Mouse (Mus musculus): ENCODE measurements at regions not wholly inside any gene's neighbourhood (a gene's known extent, or its start where the extent isn't known, plus 50 kb on each side); places are given as distances from the start of the nearest gene placed in this dataset.

- no peaks in the 10 kb centered on the region for H3K9me3 ChIP-seq (replicated peaks; ENCODE audit: insufficient read depth, low read length)
- no peak overlapping the region for H3K27ac ChIP-seq (ENCODE audit: control insufficient read depth, low read depth, low read length)
- no peak overlapping the region for H3K9ac ChIP-seq (ENCODE audit: control insufficient read depth, low read depth, low read length, poor library complexity, severe bottlenecking)
- no peak overlapping the region for H3K4me3 ChIP-seq (ENCODE audit: control insufficient read depth in 1 of 2, insufficient read depth in 1 of 2, low read depth in 2 of 2, low read length in 2 of 2)
- TF ChIP-seq JUND (IDR thresholded peaks at IDR 0.05; ENCODE audit: low read depth, low read length) (no peak), MYC (IDR thresholded peaks at IDR 0.05; ENCODE audit: low read depth, low read length) (no peak), ZKSCAN1 (IDR thresholded peaks at IDR 0.05; ENCODE audit: low read depth, low read length) (no peak), TBP (IDR thresholded peaks at IDR 0.05; ENCODE audit: low read depth, low read length) (no peak)
- H3K27me3 ChIP-seq (ENCODE audit: control insufficient read depth in 1 of 2, insufficient read depth in 2 of 2, low read length in 2 of 2) = no peaks in the 10 kb centered on the region
- H3K36me3 ChIP-seq (ENCODE audit: control insufficient read depth in 1 of 2, insufficient read depth in 2 of 2, low read length in 2 of 2) = no peaks in the 10 kb centered on the region
- no peaks in the 10 kb centered on the region for H3K79me2 ChIP-seq (ENCODE audit: control insufficient read depth, insufficient read depth, low read length, poor library complexity)
- H3K4me1 ChIP-seq (ENCODE audit: control insufficient read depth in 1 of 2, insufficient read depth in 2 of 2, low read length in 2 of 2) = no peaks in the 10 kb centered on the region
- DNase-seq (ENCODE audit: low read depth, low spot score) = no peak
Observed at GRCm38 (mm10) chr15:44083680-44084079, 3949.5 kb downstream of the 9330182O14Rik start.

DNA sequence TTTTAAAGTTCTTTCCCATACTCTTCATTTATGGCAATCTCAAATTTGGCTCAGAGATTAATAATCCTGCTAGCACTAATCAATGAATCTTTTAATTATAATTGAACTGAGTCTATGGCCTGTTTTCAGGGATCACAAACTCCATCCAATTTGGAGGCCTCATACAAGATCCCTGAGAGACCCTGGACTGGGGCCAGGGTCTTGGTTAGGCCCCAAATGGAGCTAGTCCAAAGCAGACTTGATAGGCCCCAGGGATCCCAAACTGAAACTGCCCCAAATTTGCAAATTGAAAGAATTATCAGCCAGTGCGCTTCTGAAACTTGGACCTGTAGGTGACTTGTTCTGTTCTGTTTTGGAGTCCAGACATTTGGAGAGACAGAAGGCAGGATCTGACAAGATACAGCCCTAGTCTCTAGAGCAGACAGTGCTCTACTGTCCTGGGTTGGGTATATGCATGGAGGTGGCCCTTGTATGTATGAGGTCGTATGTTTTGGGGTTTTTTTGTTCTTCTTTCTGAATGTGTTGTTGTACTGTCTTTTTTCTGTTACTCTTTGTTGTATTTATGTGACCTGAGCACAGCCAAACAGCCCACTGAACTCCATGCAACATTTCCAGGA lies 3978.3 kb downstream of the 9330182O14Rik start:
- DNase-seq (ENCODE audit: low read depth, low spot score) = no peak
- Histone ChIP-seq H3K79me2 (ENCODE audit: control insufficient read depth, insufficient read depth, low read length, poor library complexity) (no peaks in the 10 kb centered on the region), H3K27ac (ENCODE audit: control insufficient read depth, low read depth, low read length) (no peak overlapping the region), H3K4me3 (ENCODE audit: control insufficient read depth in 1 of 2, insufficient read depth in 1 of 2, low read depth in 2 of 2, low read length in 2 of 2) (no peak overlapping the region), H3K36me3 (ENCODE audit: control insufficient read depth in 1 of 2, insufficient read depth in 2 of 2, low read length in 2 of 2) (no peaks in the 10 kb centered on the region), H3K4me1 (ENCODE audit: control insufficient read depth in 1 of 2, insufficient read depth in 2 of 2, low read length in 2 of 2) (no peaks in the 10 kb centered on the region), H3K9me3 (replicated peaks; ENCODE audit: insufficient read depth, low read length) (no peaks in the 10 kb centered on the region), H3K27me3 (ENCODE audit: control insufficient read depth in 1 of 2, insufficient read depth in 2 of 2, low read length in 2 of 2) (no peaks in the 10 kb centered on the region; a peak in 1 of 4 replicates), H3K9ac (ENCODE audit: control insufficient read depth, low read depth, low read length, poor library complexity, severe bottlenecking) (no peak overlapping the region)
- TF ChIP-seq MEF2A (IDR thresholded peaks at IDR 0.05; ENCODE audit: extremely low read depth, insufficient replicate concordance, low read depth, low read length, poor library complexity, severe bottlenecking) (no peak), KAT2A (conservative IDR thresholded peaks at IDR 0.05; ENCODE audit: low read depth, low read length) (no peak), POLR2AphosphoS5 (IDR thresholded peaks at IDR 0.05; ENCODE audit: borderline replicate concordance, low read depth, low read length) (no peak)

- DNase-seq (ENCODE audit: low read depth, low spot score) = no peak
- no peaks in the 10 kb centered on the region for H3K9me3 ChIP-seq (replicated peaks; ENCODE audit: insufficient read depth, low read length)
- H3K4me3 ChIP-seq (ENCODE audit: control insufficient read depth in 1 of 2, insufficient read depth in 1 of 2, low read depth in 2 of 2, low read length in 2 of 2) = no peak overlapping the region
- no peak overlapping the region for H3K9ac ChIP-seq (ENCODE audit: control insufficient read depth, low read depth, low read length, poor library complexity, severe bottlenecking)
- H3K36me3 ChIP-seq (ENCODE audit: control insufficient read depth in 1 of 2, insufficient read depth in 2 of 2, low read length in 2 of 2) = no peaks in the 10 kb centered on the region
- H3K79me2 ChIP-seq (ENCODE audit: control insufficient read depth, insufficient read depth, low read length, poor library complexity) = no peaks in the 10 kb centered on the region
- TF ChIP-seq HCFC1 (IDR thresholded peaks at IDR 0.05; ENCODE audit: low read depth, low read length) = no peak
- no peaks in the 10 kb centered on the region for H3K27me3 ChIP-seq (ENCODE audit: control insufficient read depth in 1 of 2, insufficient read depth in 2 of 2, low read length in 2 of 2)
- H3K27ac ChIP-seq (ENCODE audit: control insufficient read depth, low read depth, low read length) = no peak overlapping the region
- H3K4me1 ChIP-seq (ENCODE audit: control insufficient read depth in 1 of 2, insufficient read depth in 2 of 2, low read length in 2 of 2) = no peaks in the 10 kb centered on the region
Observed at GRCm38 (mm10) chr15:44134213-44134612, 4000.0 kb downstream of the 9330182O14Rik start.

Data from MEL (cell line).